Mouse (Mus musculus) forebrain, embryonic 13.5 days (tissue): ENCODE measurements at regions not wholly inside any gene's neighbourhood (a gene's known extent, or its start where the extent isn't known, plus 50 kb on each side); places are given as distances from the start of the nearest gene placed in this dataset.

ENCODE experiments used
- ATAC-seq: fragments of 200-750 bp; cut with Nextera tagmentation; 2 replicates; pipeline ENCODE4 v1.8.0; 2017
- H3K27ac ChIP-seq: fragments of 300-500 bp; sonication (generic); 2 replicates; pipeline ENCODE4 v1.5.1; 2015; ENCODE audit warnings: inconsistent platforms, mild to moderate bottlenecking, moderate library complexity
- H3K27me3 ChIP-seq: fragments of 300-500 bp; sonication (generic); 2 replicates; pipeline ENCODE4 v1.6.1; 2015; ENCODE audit warnings: mild to moderate bottlenecking, inconsistent platforms
- H3K36me3 ChIP-seq: fragments of 300-500 bp; sonication (generic); 2 replicates; pipeline ENCODE4 v1.6.1; 2015; ENCODE audit warnings: mild to moderate bottlenecking, inconsistent platforms; ENCODE audit not compliant: poor library complexity, severe bottlenecking
- H3K4me1 ChIP-seq: fragments of 300-500 bp; sonication (generic); 2 replicates; pipeline ENCODE4 v1.6.1; 2015; ENCODE audit warnings: inconsistent platforms
- H3K4me2 ChIP-seq: fragments of 300-500 bp; sonication (generic); 2 replicates; pipeline ENCODE4 v1.6.1; 2015; ENCODE audit warnings: inconsistent platforms, mild to moderate bottlenecking, moderate library complexity
- H3K4me3 ChIP-seq: fragments of 300-500 bp; sonication (generic); 2 replicates; pipeline ENCODE4 v1.5.1; 2015; ENCODE audit warnings: mild to moderate bottlenecking, inconsistent platforms
- H3K9ac ChIP-seq: fragments of 300-500 bp; sonication (generic); 2 replicates; pipeline ENCODE4 v1.6.1; 2015; ENCODE audit warnings: mild to moderate bottlenecking, inconsistent platforms
- H3K9me3 ChIP-seq: fragments of 300-500 bp; sonication (generic); replicated peaks from 2 replicates; pipeline ENCODE4 v1.6.1; 2016; ENCODE audit warnings: inconsistent platforms
- WGBS: fragments of 180-500 bp; shearing (Covaris S2); methylation state at CpG from one replicate; pipeline ENCODE4 v1.1.7; 2015; 5-methylcytosine and 5-hydroxymethylcytosine counted together

GRCm38 (mm10) chr13:84663967-84664366, 441.9 kb downstream of the Tmem161b start:
- no peak overlapping the region for H3K9ac ChIP-seq
- no peaks in the 10 kb centered on the region for H3K9me3 ChIP-seq
- 91% methylated on average over 2 of the region's 2 CpGs for WGBS
- no peak overlapping the region for H3K27ac ChIP-seq
- H3K4me3 ChIP-seq: no peak overlapping the region
- H3K4me1 ChIP-seq: no peaks in the 10 kb centered on the region
- no peak for ATAC-seq
- H3K27me3 ChIP-seq: no peaks in the 10 kb centered on the region
- no peaks in the 10 kb centered on the region for H3K36me3 ChIP-seq
- no peak overlapping the region for H3K4me2 ChIP-seq

GRCm38 (mm10) chr13:84680971-84681370, 458.9 kb downstream of the Tmem161b start:
- H3K27ac ChIP-seq: no peak overlapping the region
- H3K36me3 ChIP-seq: no peaks in the 10 kb centered on the region
- H3K9me3 ChIP-seq: no peaks in the 10 kb centered on the region
- WGBS: 25% methylated on average over 2 of the region's 2 CpGs
- ATAC-seq: 0 out of 2 replicates have a peak, but pooled peaks have one; percentile 24
- no peak overlapping the region for H3K4me2 ChIP-seq
- no peak overlapping the region for H3K9ac ChIP-seq
- peaks cover 6% of the 10 kb centered on the region; the same call in 1 of the 2 replicates for H3K4me1 ChIP-seq
- no peak overlapping the region for H3K4me3 ChIP-seq
- no peaks in the 10 kb centered on the region for H3K27me3 ChIP-seq

- H3K4me1 ChIP-seq: peaks cover 4% of the 10 kb centered on the region; the same call in 1 of the 2 replicates
- no peaks in the 10 kb centered on the region for H3K36me3 ChIP-seq
- no peak overlapping the region for H3K9ac ChIP-seq
- ATAC-seq: no peak
- no peaks in the 10 kb centered on the region for H3K9me3 ChIP-seq
- H3K27ac ChIP-seq: no peak overlapping the region
- no peak overlapping the region for H3K4me3 ChIP-seq
- no peak overlapping the region for H3K4me2 ChIP-seq
- WGBS: 71% methylated on average over 2 of the region's 2 CpGs
- no peaks in the 10 kb centered on the region for H3K27me3 ChIP-seq
Measured at GRCm38 (mm10) chr13:84685930-84686329, 463.8 kb downstream of the Tmem161b start.

- no peak overlapping the region for H3K4me2 ChIP-seq
- WGBS: 90% methylated on average over 2 of the region's 2 CpGs
- no peak overlapping the region for H3K4me3 ChIP-seq
- no peak; the same call in 1 of the 2 replicates for ATAC-seq
- H3K9ac ChIP-seq: no peak overlapping the region
- H3K4me1 ChIP-seq: no peaks in the 10 kb centered on the region
- no peaks in the 10 kb centered on the region for H3K36me3 ChIP-seq
- no peak overlapping the region for H3K27ac ChIP-seq
- H3K27me3 ChIP-seq: no peaks in the 10 kb centered on the region
- H3K9me3 ChIP-seq: no peaks in the 10 kb centered on the region
Measured at GRCm38 (mm10) chr13:84693462-84693861, 471.4 kb downstream of the Tmem161b start.

- ATAC-seq: no peak
- Histone ChIP-seq H3K9ac (no peak overlapping the region), H3K27ac (no peak overlapping the region), H3K9me3 (no peaks in the 10 kb centered on the region), H3K36me3 (no peaks in the 10 kb centered on the region), H3K4me1 (0 out of 2 replicates have a peak, but pooled peaks cover 2% of the 10 kb centered on the region), H3K27me3 (no peaks in the 10 kb centered on the region), H3K4me3 (no peak overlapping the region), H3K4me2 (no peak overlapping the region)
- 65% methylated on average over 3 of the region's 3 CpGs for WGBS
Measured at GRCm38 (mm10) chr13:84698472-84699080, 476.5 kb downstream of the Tmem161b start.

GRCm38 (mm10) chr13:84741231-84741630, 448.0 kb upstream of the Ccnh start:
- Histone ChIP-seq H3K4me3 (no peak overlapping the region), H3K4me1 (no peaks in the 10 kb centered on the region), H3K27ac (no peak overlapping the region), H3K27me3 (no peaks in the 10 kb centered on the region), H3K4me2 (no peak overlapping the region), H3K9ac (no peak overlapping the region), H3K36me3 (no peaks in the 10 kb centered on the region), H3K9me3 (0 out of 2 replicates have a peak, but pooled peaks cover 4% of the 10 kb centered on the region)
- WGBS: 86% methylated on average over 4 of the region's 4 CpGs
- no peak for ATAC-seq

GRCm38 (mm10) chr13:84748331-84748730, 440.9 kb upstream of the Ccnh start:
- Histone ChIP-seq H3K9ac (no peak overlapping the region), H3K36me3 (no peaks in the 10 kb centered on the region), H3K4me1 (peaks cover 19% of the 10 kb centered on the region), H3K4me2 (peak overlapping the region; percentile 24; the same call in 1 of the 2 replicates), H3K4me3 (no peak overlapping the region), H3K9me3 (no peaks in the 10 kb centered on the region), H3K27ac (peak overlapping the region; percentile 51; the same call in 1 of the 2 replicates), H3K27me3 (no peaks in the 10 kb centered on the region)
- no peak for ATAC-seq
- 61% methylated on average over 2 of the region's 2 CpGs for WGBS

GRCm38 (mm10) chr13:84749214-84749613, 440.0 kb upstream of the Ccnh start:
- Histone ChIP-seq H3K9ac (peak overlapping the region; percentile 53; the same call in 1 of the 2 replicates), H3K27me3 (no peaks in the 10 kb centered on the region), H3K36me3 (no peaks in the 10 kb centered on the region), H3K9me3 (no peaks in the 10 kb centered on the region), H3K4me2 (no peak overlapping the region), H3K4me1 (peaks cover 26% of the 10 kb centered on the region), H3K27ac (peak overlapping the region; percentile 44; the same call in 1 of the 2 replicates), H3K4me3 (no peak overlapping the region)
- ATAC-seq: no peak
- WGBS: 71% methylated on average over 1 of the region's 1 CpGs

- no peak overlapping the region for H3K4me3 ChIP-seq
- no peak overlapping the region for H3K9ac ChIP-seq
- H3K27ac ChIP-seq: peak overlapping the region; percentile 69; the same call in 1 of the 2 replicates
- 49% methylated on average over 2 of the region's 2 CpGs for WGBS
- H3K4me1 ChIP-seq: peaks cover 35% of the 10 kb centered on the region
- H3K9me3 ChIP-seq: no peaks in the 10 kb centered on the region
- no peaks in the 10 kb centered on the region for H3K36me3 ChIP-seq
- no peaks in the 10 kb centered on the region for H3K27me3 ChIP-seq
- ATAC-seq: no peak
- H3K4me2 ChIP-seq: no peak overlapping the region
Measured at GRCm38 (mm10) chr13:84750136-84750535, 439.1 kb upstream of the Ccnh start.

GRCm38 (mm10) chr13:84751576-84752490, 437.4 kb upstream of the Ccnh start:
- Histone ChIP-seq H3K4me1 (peaks cover 43% of the 10 kb centered on the region), H3K4me3 (no peak overlapping the region), H3K4me2 (peak overlapping the region; percentile 27), H3K36me3 (no peaks in the 10 kb centered on the region), H3K9me3 (no peaks in the 10 kb centered on the region), H3K27ac (peak overlapping the region; percentile 89), H3K9ac (0 out of 2 replicates have a peak overlapping the region, but pooled peaks have one; percentile 40), H3K27me3 (no peaks in the 10 kb centered on the region)
- 12% methylated on average over 2 of the region's 2 CpGs for WGBS
- peak; percentile 87 for ATAC-seq

GRCm38 (mm10) chr13:84752491-84752820, 436.8 kb upstream of the Ccnh start:
- Histone ChIP-seq H3K36me3 (no peaks in the 10 kb centered on the region), H3K4me3 (no peak overlapping the region), H3K27me3 (no peaks in the 10 kb centered on the region), H3K9me3 (no peaks in the 10 kb centered on the region), H3K4me1 (peaks cover 47% of the 10 kb centered on the region), H3K4me2 (peak overlapping the region; percentile 27), H3K9ac (no peak overlapping the region), H3K27ac (peak overlapping the region; percentile 89)
- 17% methylated on average over 4 of the region's 4 CpGs for WGBS
- ATAC-seq: peak; percentile 50
